Mouse (Mus musculus) embryonic facial prominence, embryonic 12.5 days (tissue): ENCODE measurements around the gene Asic3. TPM values are rescaled to one million over a fixed set of nuclear protein-coding genes. Genes with fewer than 3 reads are reported as not detected.
A peak's percentile ranks its signal among the peaks of the same experiment; 100 is the strongest.

Source experiments
- ATAC-seq: fragments of 200-750 bp; cut with Nextera tagmentation; 2 replicates; pipeline ENCODE4 v1.8.0; 2017; ENCODE audit not compliant: insufficient number of reproducible peaks, insufficient read depth, low FRiP score, low TSS enrichment
- H3K27ac ChIP-seq: fragments of 300-500 bp; sonication (generic); 2 replicates; pipeline ENCODE4 v1.5.1; 2016; ENCODE audit warnings: mild to moderate bottlenecking
- H3K27me3 ChIP-seq: fragments of 300-500 bp; sonication (generic); 2 replicates; pipeline ENCODE4 v1.6.1; 2016; ENCODE audit warnings: mild to moderate bottlenecking, moderate library complexity
- H3K36me3 ChIP-seq: fragments of 300-500 bp; sonication (generic); 2 replicates; pipeline ENCODE4 v1.6.1; 2016; ENCODE audit warnings: mild to moderate bottlenecking
- H3K4me1 ChIP-seq: fragments of 300-500 bp; sonication (generic); 2 replicates; pipeline ENCODE4 v1.6.1; 2016
- H3K4me2 ChIP-seq: fragments of 300-500 bp; sonication (generic); replicated peaks from 2 replicates; pipeline ENCODE4 v1.6.1; 2016; ENCODE audit warnings: mild to moderate bottlenecking, moderate library complexity
- H3K4me3 ChIP-seq: fragments of 300-500 bp; sonication (generic); 2 replicates; pipeline ENCODE4 v1.5.1; 2016; ENCODE audit warnings: mild to moderate bottlenecking
- H3K9ac ChIP-seq: fragments of 300-500 bp; sonication (generic); 2 replicates; pipeline ENCODE4 v1.6.1; 2016; ENCODE audit warnings: mild to moderate bottlenecking, moderate library complexity
- H3K9me3 ChIP-seq: fragments of 300-500 bp; sonication (generic); 2 replicates; pipeline ENCODE4 v1.6.1; 2016; ENCODE audit warnings: mild to moderate bottlenecking, moderate library complexity
- WGBS: fragments of 180-500 bp; shearing (Covaris S2); methylation state at CpG from one replicate; pipeline ENCODE4 v1.1.7; 2016; 5-methylcytosine and 5-hydroxymethylcytosine counted together
- polyA plus RNA-seq: library from polyadenylated mRNA; unstranded; fragments of >200 nt; fragmentation: Nextera tagmentation; extraction: Ambion mirVana; gene quantifications from 2 replicates; pipeline ENCODE4 v1.2.1, GENCODE M21; 2016

Gene Asic3
- polyA plus RNA-seq, 1 experiment from 2014 or later: 2.8 TPM

- H3K9me3 ChIP-seq: no peaks in the 10 kb centered on the region
- peak; percentile 72 for ATAC-seq
- no peaks in the 10 kb centered on the region for H3K27me3 ChIP-seq
- H3K27ac ChIP-seq: peak within 1 kb of the TSS; percentile 91
- H3K9ac ChIP-seq: peak within 1 kb of the TSS; percentile 90
- H3K36me3 ChIP-seq: peaks cover 37% of the 10 kb centered on the region
- peak within 1 kb of the TSS; percentile 88 for H3K4me3 ChIP-seq
- WGBS: under 1% methylated on average over 55 of the region's 60 CpGs
- H3K4me1 ChIP-seq: peaks cover 30% of the 10 kb centered on the region
- peak within 1 kb of the TSS; percentile 89 for H3K4me2 ChIP-seq
These were observed 31.7 kb downstream of the Asic3 start, which contains the start of gene Fastk for GRCm38 (mm10) chr5:24444746-24445427. Fastk (minus strand) TSS chr5:24445287.

DNA sequence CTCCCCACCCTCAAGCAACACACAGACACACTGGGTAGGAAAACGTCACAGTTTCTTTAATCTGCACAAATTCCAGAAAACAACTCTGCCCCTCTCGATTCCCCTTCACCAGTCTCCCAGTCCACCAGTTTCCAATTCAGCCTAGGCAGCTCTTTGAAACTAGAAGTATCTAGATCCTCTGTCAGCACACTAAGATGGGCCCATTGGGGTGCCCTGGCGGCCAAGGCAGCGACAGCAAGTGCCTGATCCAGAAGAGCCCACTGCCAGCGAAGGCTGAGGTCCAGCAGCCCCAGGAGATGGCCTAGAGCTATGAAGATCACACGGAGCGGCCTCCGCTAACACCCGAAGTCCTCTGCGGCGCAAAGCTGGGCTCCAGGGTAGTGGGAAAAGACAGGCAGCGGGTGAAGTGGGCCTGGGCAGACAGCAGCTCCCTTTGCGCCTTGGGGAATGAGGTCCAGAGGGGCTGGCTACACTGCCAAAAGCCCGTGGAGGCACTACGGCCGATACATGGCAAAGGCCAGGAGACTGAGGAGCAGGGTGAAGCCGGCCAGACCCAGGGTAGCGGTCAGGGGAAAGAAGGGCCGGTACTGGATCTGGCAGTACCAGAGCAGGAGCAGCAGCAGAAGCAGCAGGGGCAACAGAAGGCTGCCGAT, 32.4 kb downstream of the Asic3 start:
- no peaks in the 10 kb centered on the region for H3K9me3 ChIP-seq
- H3K36me3 ChIP-seq: peaks cover 30% of the 10 kb centered on the region
- H3K4me1 ChIP-seq: peaks cover 30% of the 10 kb centered on the region
- H3K27ac ChIP-seq: peak overlapping the region; percentile 91
- WGBS: 55% methylated on average over 20 of the region's 20 CpGs
- ATAC-seq: no peak
- no peaks in the 10 kb centered on the region for H3K27me3 ChIP-seq
- peak overlapping the region; percentile 90 for H3K9ac ChIP-seq
- H3K4me3 ChIP-seq: peak overlapping the region; percentile 88
- H3K4me2 ChIP-seq: peak overlapping the region; percentile 89

DNA sequence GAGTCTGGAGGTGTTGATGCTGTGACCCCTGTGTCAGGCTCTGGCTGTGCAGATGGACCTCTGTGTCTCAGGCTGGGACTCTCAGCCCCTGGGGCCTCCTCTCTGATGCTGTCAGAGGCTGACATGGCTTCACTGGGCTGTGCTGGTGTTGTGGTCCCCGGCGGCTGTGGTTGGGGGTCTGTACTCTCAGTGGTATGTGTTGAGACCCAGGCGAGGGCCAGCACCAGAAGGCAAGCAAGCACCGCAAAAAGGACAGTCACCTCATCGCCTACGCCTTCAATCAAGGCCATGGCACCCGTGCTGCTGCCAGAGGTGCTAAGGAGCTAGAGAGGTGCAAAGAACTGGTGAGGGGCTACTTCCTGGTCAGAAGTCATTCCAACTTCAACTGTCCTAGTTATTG, 33.4 kb downstream of the Asic3 start:
- Histone ChIP-seq H3K9me3 (no peaks in the 10 kb centered on the region), H3K4me2 (peak overlapping the region; percentile 82; the same call in 1 of the 2 replicates), H3K27me3 (no peaks in the 10 kb centered on the region), H3K27ac (no peak overlapping the region), H3K9ac (no peak overlapping the region), H3K36me3 (peaks cover 19% of the 10 kb centered on the region), H3K4me1 (peaks cover 36% of the 10 kb centered on the region), H3K4me3 (no peak overlapping the region; the same call in 1 of the 2 replicates)
- ATAC-seq: no peak
- 83% methylated on average over 7 of the region's 7 CpGs for WGBS

DNA sequence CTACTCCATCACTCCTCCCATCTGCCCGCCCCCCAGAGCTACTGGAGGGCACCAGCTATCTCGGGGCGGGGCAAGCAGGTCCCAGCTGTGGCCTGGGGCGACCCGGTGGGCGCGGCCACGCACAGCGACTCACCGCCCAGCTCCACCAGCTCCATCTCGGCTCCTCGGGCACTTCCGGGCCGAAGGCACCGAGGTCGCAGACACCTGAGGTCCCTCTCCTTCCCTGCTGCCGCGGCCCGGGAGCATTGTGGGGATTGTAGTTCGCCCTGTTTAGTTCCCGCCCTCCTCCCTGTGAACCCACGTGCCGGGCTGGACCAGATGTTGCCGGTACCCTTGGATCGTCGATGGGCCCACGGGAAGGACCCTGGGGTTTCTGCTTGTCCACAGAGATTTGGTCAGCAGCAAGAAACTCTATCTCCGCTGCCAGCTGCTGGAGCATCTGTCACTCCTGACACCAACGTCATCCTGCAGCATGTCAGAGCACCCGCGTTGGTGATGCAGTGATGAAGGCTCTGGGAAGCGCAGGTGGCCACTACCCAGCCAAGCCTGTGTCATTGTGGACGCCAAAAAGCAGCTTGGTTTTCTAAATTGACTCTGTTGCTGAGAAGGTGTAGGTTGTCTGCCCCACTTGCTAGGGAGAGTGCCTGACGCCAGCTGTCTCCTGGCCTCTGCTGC, 34.6 kb downstream of the Asic3 start, which contains the start of gene Tmub1:
Gene Tmub1 (minus strand): TSS at position 231 of the 675 bp plus-strand sequence.
- Histone ChIP-seq H3K4me1 (peaks cover 36% of the 10 kb centered on the region), H3K9ac (peak within 1 kb of the TSS; percentile 65), H3K36me3 (peaks cover 9% of the 10 kb centered on the region; the same call in 1 of the 2 replicates), H3K4me2 (peak within 1 kb of the TSS; percentile 82), H3K27ac (no peak within 1 kb of the TSS), H3K27me3 (no peaks in the 10 kb centered on the region), H3K4me3 (peak within 1 kb of the TSS; percentile 70), H3K9me3 (no peaks in the 10 kb centered on the region)
- 2% methylated on average over 34 of the region's 34 CpGs for WGBS
- peak; percentile 53 for ATAC-seq

- H3K4me3 ChIP-seq: peak overlapping the region; percentile 84
- ATAC-seq: peak; percentile 52
- WGBS: 2% methylated on average over 53 of the region's 66 CpGs
- no peaks in the 10 kb centered on the region for H3K36me3 ChIP-seq
- peaks cover 54% of the 10 kb centered on the region for H3K4me1 ChIP-seq
- H3K9me3 ChIP-seq: no peaks in the 10 kb centered on the region
- H3K27ac ChIP-seq: peak overlapping the region; percentile 97
- H3K9ac ChIP-seq: peak overlapping the region; percentile 97
- H3K27me3 ChIP-seq: no peaks in the 10 kb centered on the region
- H3K4me2 ChIP-seq: peak overlapping the region; percentile 97
These were observed 38.3 kb downstream of the Asic3 start for GRCm38 (mm10) chr5:24451264-24452029.

DNA sequence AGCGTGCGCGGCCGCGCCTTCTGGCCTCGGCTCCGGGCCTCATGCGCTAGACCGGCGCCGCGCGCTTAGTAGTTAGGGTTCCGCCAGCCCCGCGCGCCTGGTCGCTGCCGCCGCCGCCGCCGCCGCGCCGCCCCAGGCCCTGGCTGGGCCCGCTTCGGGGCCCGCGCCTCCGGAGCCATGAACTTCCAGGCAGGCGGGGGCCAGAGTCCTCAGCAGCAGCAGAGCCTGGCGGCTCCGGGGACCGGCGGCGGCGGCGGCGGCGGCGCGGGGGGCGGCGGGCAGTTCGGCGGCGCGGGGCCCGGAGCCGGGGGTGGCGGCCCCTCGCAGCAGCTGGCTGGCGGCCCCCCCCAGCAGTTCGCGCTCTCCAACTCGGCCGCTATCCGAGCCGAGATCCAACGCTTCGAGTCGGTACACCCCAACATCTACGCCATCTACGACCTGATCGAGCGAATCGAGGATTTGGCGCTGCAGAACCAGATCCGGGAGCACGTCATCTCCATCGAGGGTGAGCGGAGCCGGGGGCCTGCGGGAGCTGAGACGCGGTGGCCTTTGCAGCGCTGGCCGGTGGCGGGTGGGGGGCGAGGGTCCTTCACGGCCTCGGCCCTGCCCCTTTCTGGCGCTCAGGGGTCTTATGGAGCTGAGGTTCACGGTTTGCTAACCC, 39.0 kb downstream of the Asic3 start, which contains the start of gene Agap3:
Gene Agap3 (plus strand): TSS at position 148 of the 661 bp plus-strand sequence.
- peaks cover 2% of the 10 kb centered on the region; the same call in 1 of the 2 replicates for H3K36me3 ChIP-seq
- WGBS: under 1% methylated on average over 76 of the region's 85 CpGs
- H3K27me3 ChIP-seq: no peaks in the 10 kb centered on the region
- ATAC-seq: peak; percentile 37; the same call in 1 of the 2 replicates
- H3K9me3 ChIP-seq: no peaks in the 10 kb centered on the region
- peaks cover 50% of the 10 kb centered on the region for H3K4me1 ChIP-seq
- peak within 1 kb of the TSS; percentile 84 for H3K4me3 ChIP-seq
- H3K9ac ChIP-seq: peak within 1 kb of the TSS; percentile 97
- H3K27ac ChIP-seq: peak within 1 kb of the TSS; percentile 97
- peak within 1 kb of the TSS; percentile 97 for H3K4me2 ChIP-seq

DNA sequence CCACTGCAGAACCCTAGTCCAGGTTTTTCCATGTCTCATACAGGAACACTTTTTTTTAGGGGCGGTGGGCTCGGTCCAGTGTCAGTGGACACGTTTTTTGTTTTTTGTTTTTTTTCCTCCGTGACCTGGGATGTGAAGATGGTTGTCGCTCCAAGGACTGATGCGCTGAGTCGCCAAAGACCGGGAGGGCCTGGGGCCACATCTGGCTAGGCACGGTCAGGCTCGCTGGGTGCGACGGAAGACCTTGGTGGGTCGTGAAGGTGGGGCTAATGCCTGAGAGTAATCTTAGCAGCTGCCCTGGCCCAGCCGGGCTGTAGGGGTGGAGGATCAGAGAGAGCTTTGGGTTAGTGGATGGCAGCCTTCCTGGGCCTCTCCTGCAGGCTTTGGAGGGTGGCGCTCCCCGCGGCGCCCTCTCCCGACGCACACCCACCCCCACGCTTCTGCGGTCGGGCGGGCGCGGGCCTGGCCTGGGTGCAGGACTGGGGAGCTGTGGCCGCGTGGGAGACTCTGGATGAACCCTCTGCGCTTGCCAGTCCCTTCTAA, 39.6 kb downstream of the Asic3 start:
- no peaks in the 10 kb centered on the region for H3K9me3 ChIP-seq
- peaks cover 8% of the 10 kb centered on the region; the same call in 1 of the 2 replicates for H3K36me3 ChIP-seq
- peak overlapping the region; percentile 97; the same call in 1 of the 2 replicates for H3K27ac ChIP-seq
- H3K4me2 ChIP-seq: peak overlapping the region; percentile 97
- peak overlapping the region; percentile 84 for H3K4me3 ChIP-seq
- peak; percentile 49 for ATAC-seq
- H3K4me1 ChIP-seq: peaks cover 45% of the 10 kb centered on the region
- WGBS: under 1% methylated on average over 29 of the region's 29 CpGs
- H3K9ac ChIP-seq: peak overlapping the region; percentile 97
- H3K27me3 ChIP-seq: no peaks in the 10 kb centered on the region

DNA sequence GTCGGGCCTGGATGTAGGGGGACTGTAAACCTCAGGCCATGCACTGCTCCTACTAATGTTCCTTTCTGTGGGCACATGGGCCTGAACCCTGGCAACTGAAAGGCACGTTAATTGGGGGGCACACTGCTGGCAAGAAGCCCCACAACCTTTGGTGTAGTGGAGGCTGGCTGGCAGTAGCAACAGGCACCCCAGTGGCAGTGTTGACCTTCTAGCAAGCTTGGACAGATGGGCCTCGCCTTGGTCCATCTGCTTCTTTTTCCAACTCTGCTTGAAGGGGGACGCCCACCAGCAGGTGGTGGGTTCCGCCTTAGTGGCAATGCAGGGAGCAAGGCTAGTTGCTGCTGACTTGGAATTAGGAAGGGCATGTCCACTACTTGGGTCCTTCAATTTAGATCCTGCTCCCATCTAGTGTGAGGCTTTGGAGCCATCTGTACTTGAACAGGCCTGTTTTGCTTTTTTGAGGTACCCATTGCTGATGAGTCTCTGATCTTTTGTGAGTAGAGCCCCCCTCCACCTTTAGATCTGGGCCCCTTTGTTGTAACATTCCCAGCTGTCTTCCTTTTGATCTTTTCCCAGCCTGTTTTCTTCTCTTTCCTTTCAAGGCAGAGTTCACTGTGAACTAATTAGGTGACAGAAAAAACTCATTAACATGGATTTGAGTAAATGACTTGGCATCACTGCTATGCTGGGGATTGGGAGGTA, 40.2 kb downstream of the Asic3 start:
- peak overlapping the region; percentile 97; the same call in 1 of the 2 replicates for H3K27ac ChIP-seq
- no peaks in the 10 kb centered on the region for H3K27me3 ChIP-seq
- peaks cover 13% of the 10 kb centered on the region for H3K36me3 ChIP-seq
- peak overlapping the region; percentile 97 for H3K4me2 ChIP-seq
- peak overlapping the region; percentile 84 for H3K4me3 ChIP-seq
- H3K4me1 ChIP-seq: peaks cover 42% of the 10 kb centered on the region
- no peaks in the 10 kb centered on the region for H3K9me3 ChIP-seq
- peak overlapping the region; percentile 97 for H3K9ac ChIP-seq
- 18% methylated on average over 5 of the region's 5 CpGs for WGBS
- ATAC-seq: no peak

DNA sequence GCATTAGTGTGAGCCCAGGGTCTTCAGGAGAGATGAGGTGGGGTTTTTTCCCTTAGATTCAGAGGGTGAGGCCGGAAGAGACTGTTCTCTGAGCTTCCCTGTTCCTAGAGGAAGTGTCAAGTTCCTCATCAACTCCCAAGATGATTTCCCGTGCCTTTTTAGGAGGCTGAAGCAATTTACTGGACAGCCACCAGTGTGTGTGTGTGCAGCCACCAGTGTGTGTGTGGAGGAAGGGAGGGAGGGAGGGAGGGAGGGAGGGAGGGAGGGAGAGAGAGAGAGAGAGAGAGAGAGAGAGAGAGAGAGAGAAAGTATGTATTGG, 40.8 kb downstream of the Asic3 start:
- no peaks in the 10 kb centered on the region for H3K9me3 ChIP-seq
- peak overlapping the region; percentile 84 for H3K4me3 ChIP-seq
- WGBS: 8% methylated on average over 2 of the region's 2 CpGs
- H3K27me3 ChIP-seq: no peaks in the 10 kb centered on the region
- peaks cover 42% of the 10 kb centered on the region for H3K4me1 ChIP-seq
- 0 out of 2 replicates have a peak overlapping the region, but pooled peaks have one; percentile 23 for H3K27ac ChIP-seq
- H3K36me3 ChIP-seq: peaks cover 18% of the 10 kb centered on the region
- H3K9ac ChIP-seq: no peak overlapping the region
- ATAC-seq: no peak
- H3K4me2 ChIP-seq: peak overlapping the region; percentile 97

- H3K4me1 ChIP-seq: peaks cover 42% of the 10 kb centered on the region
- H3K27ac ChIP-seq: peak overlapping the region; percentile 55
- 50% methylated on average over 3 of the region's 3 CpGs for WGBS
- no peaks in the 10 kb centered on the region for H3K27me3 ChIP-seq
- peak overlapping the region; percentile 2; the same call in 1 of the 2 replicates for H3K4me2 ChIP-seq
- H3K9me3 ChIP-seq: no peaks in the 10 kb centered on the region
- no peak for ATAC-seq
- peaks cover 18% of the 10 kb centered on the region for H3K36me3 ChIP-seq
- no peak overlapping the region for H3K4me3 ChIP-seq
- H3K9ac ChIP-seq: no peak overlapping the region
These were observed 41.9 kb downstream of the Asic3 start for GRCm38 (mm10) chr5:24455076-24455475.
